Mouse (Mus musculus): ENCODE results near the gene Slc39a13.

DNA sequence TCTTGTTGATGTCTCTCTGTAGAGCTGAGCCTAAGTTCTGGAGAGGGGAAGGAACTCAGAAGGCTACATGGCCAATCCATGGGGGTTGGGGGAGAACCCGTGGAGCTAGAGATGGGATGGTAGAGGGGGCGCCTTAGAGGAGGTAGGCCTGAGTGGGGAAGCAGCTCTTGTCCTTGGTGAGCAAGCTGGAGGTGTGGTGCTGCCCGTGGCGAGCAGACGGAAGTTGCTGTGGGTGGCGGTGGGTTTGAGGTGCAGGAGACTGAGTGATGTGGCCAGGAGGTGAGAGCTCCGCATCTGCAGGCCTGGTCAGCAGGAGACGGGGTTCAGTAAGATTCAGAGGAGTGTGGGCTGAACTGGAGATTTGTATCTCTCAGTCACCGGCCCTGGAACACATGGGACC, 17.2 kb upstream of the Slc39a13 start:
- TF ChIP-seq CTCF (IDR thresholded peaks at IDR 0.05; ENCODE audit: control insufficient read depth, insufficient read depth, low read length) (no peak), POLR2A (IDR thresholded peaks at IDR 0.05; ENCODE audit: borderline replicate concordance, control insufficient read depth, low read depth, low read length) (peak; percentile 42; the same call in 1 of the 2 replicates)
